In the genomic region with DNA sequence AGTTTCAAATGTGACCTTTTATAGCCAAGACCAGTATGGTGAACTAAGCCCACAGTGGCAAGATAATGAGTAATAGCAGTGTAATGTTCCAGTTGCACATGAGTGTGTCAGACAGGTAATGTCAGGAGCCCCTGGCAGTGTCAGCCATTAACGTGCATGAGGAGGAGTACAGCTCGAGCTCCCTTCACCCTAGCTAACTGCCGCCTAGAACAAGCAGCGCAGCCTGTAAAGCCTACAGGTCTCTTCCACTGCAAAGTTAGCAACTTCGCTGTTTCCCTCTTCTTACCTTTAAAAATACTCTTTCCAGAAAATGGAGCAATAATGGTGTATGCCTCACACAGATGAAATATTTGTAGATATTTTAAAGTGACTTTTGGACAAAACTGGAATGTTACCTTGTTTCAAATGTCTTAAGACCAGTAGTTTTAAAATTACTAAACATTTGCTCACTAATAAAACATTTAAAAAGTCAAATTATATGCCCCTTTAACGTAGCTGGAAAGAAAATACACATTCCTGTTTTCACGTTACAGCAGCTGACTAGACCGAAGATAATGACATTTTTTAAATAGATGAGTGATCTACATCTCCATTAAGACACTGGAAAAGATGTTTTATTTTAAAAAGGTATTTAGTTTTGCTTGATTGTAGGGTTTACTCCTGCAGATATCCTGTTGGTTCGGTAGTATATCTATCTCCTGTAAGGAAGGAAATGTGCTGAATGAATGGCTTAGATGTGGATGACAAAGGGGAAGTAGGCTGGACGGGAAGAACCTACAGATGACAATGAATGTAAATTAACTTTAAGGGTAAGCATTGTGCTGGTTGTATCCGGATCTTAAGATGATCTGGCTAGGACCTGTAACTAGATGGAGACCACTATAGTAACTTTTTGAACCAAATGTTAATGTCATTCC, we compare ENCODE assay signal across 8 mouse cellular contexts. TPM values are rescaled to one million over a fixed set of nuclear protein-coding genes. Genes with fewer than 3 reads are reported as not detected.
DNase-seq lines count a peak whose midpoint lies in the region; ATAC-seq and TF ChIP-seq lines count a peak whose summit lies in the region.

No protein-coding gene starts in this region.

- H3K27ac ChIP-seq in heart, postnatal 0 days (ENCODE audit: low read depth) = peak overlapping the region; percentile 96; the same call in 1 of the 2 replicates
- H3K27ac ChIP-seq in liver, postnatal 0 days (ENCODE audit: low read depth) = no peak overlapping the region

- H3K4me2 ChIP-seq in heart, postnatal 0 days (ENCODE audit: low read depth, low read length) = peak overlapping the region; percentile 86
- H3K4me2 ChIP-seq in liver, postnatal 0 days (ENCODE audit: low read depth, low read length) = peak overlapping the region; percentile 93

- no peak for TF ChIP-seq CTCF in heart, postnatal 0 days (IDR thresholded peaks at IDR 0.05; ENCODE audit: low read depth)
- no peak for TF ChIP-seq CTCF in liver, postnatal 0 days (IDR thresholded peaks at IDR 0.05; ENCODE audit: low read depth)

- H3K9ac ChIP-seq in heart, postnatal 0 days (replicated peaks; ENCODE audit: low read depth, low read length) = peak overlapping the region; percentile 97
- peak overlapping the region; percentile 99 for H3K9ac ChIP-seq in liver, postnatal 0 days (replicated peaks)

- no peaks in the 10 kb centered on the region for H3K9me3 ChIP-seq in heart, postnatal 0 days (replicated peaks; ENCODE audit: control insufficient read depth, low read length)
- no peaks in the 10 kb centered on the region for H3K9me3 ChIP-seq in liver, postnatal 0 days (ENCODE audit: low read length)

- peak overlapping the region; percentile 91 for H3K4me3 ChIP-seq in heart, postnatal 0 days (ENCODE audit: low read depth, low read length)
- peak overlapping the region; percentile 100 for H3K4me3 ChIP-seq in liver, postnatal 0 days (ENCODE audit: low read depth, low read length)

- no peaks in the 10 kb centered on the region for H3K27me3 ChIP-seq in heart, postnatal 0 days (ENCODE audit: control insufficient read depth, insufficient read depth, low read length)
- H3K27me3 ChIP-seq in liver, postnatal 0 days (ENCODE audit: insufficient read depth, low read length) = no peaks in the 10 kb centered on the region

- 13% methylated on average over 11 of the region's 11 CpGs for WGBS in heart, postnatal 0 days
- WGBS in liver, postnatal 0 days (ENCODE audit: insufficient replicate concordance) = 11% methylated on average over 11 of the region's 11 CpGs

- no peaks in the 10 kb centered on the region for H3K36me3 ChIP-seq in heart, postnatal 0 days (replicated peaks; ENCODE audit: control insufficient read depth, insufficient read depth, low read length)
- peaks cover 3% of the 10 kb centered on the region; the same call in 1 of the 2 replicates for H3K36me3 ChIP-seq in liver, postnatal 0 days (replicated peaks; ENCODE audit: insufficient read depth, low read length)

- peaks cover 18% of the 10 kb centered on the region; the same call in 1 of the 2 replicates for H3K4me1 ChIP-seq in heart, postnatal 0 days (ENCODE audit: control insufficient read depth, insufficient read depth)
- H3K4me1 ChIP-seq in liver, postnatal 0 days (ENCODE audit: insufficient read depth) = peaks cover 14% of the 10 kb centered on the region

- no peak for ATAC-seq in heart, postnatal 0 days (ENCODE audit: insufficient read depth, low read depth)
- ATAC-seq in liver, postnatal 0 days = no peak

- intact Hi-C loops in heart, postnatal 25 days (cut with DNase I) = loop anchor here (2.0 to 5.0 kb wide), 4 partner anchors 49 to 201 kb away; no protein-coding TSS in a partner anchor
- intact Hi-C loops in gastrocnemius, postnatal 36 days (cut with DNase I) = loop anchor here (2.0 to 5.0 kb wide), 2 partner anchors 73 to 201 kb away; no protein-coding TSS in a partner anchor

- peak; percentile 21 for DNase-seq in heart, adult 8-10 months (ENCODE audit: low spot score)
- no peak for DNase-seq in heart, postnatal 25 days (ENCODE audit: low spot score)
- DNase-seq in MN1 (ENCODE audit: low spot score) = peak; percentile 42
- no peak for DNase-seq in heart, postnatal 0 days (ENCODE audit: low spot score)
- DNase-seq in liver, postnatal 0 days = no peak
- DNase-seq in thymus, postnatal 25 days = peak; percentile 32
- no peak for DNase-seq in testis, postnatal 14 days (ENCODE audit: low spot score)
- no peak for DNase-seq in gastrocnemius, postnatal 36 days

- no peak for TF ChIP-seq EP300 in heart, postnatal 0 days (IDR thresholded peaks at IDR 0.05; ENCODE audit: low read depth)
- no peak for TF ChIP-seq EP300 in liver, postnatal 0 days (IDR thresholded peaks at IDR 0.05; ENCODE audit: low read depth)

RNA-seq across cellular contexts. Expression of a gene that starts 1.9 kb away (rescaled TPM):
- 1 to 10 TPM in 1 of 4 experiments, under 1 TPM in 3; 0.63 to 1.3 (median 0.77) TPM for total RNA-seq in heart, adult 8-10 months (2022)
- total RNA-seq in heart, postnatal 25 days (2021) = under 1 TPM; 0.60 to 0.61 TPM
- total RNA-seq in heart, postnatal 0 days (2014; rRNA removed; ENCODE audit: low replicate concordance) = not detected in 2 replicates
- polyA plus RNA-seq in heart, postnatal 0 days (2015; fragmentation: Nextera tagmentation; extraction: Ambion mirVana) = 0.55 and 1.9 TPM in 2 replicates
- 1.00 and 1.3 TPM in 2 replicates for polyA plus RNA-seq in liver, postnatal 0 days (2015; fragmentation: Nextera tagmentation; extraction: Ambion mirVana)
- total RNA-seq in gastrocnemius, postnatal 36 days (2021) = not detected

RNA-seq across cellular contexts. Expression of a gene that starts 2.2 kb away (rescaled TPM):
- 10 to 100 TPM; 33.7 to 39.7 (median 39.6) TPM for total RNA-seq in heart, adult 8-10 months (2022)
- total RNA-seq in heart, postnatal 25 days (2021) = 10 to 100 TPM; 40.5 to 43.7 TPM
- total RNA-seq in heart, postnatal 0 days (2014; rRNA removed; ENCODE audit: low replicate concordance) = 115 and 155 TPM in 2 replicates
- 32.4 and 35.6 TPM in 2 replicates for polyA plus RNA-seq in heart, postnatal 0 days (2015; fragmentation: Nextera tagmentation; extraction: Ambion mirVana)
- 33.8 and 44.6 TPM in 2 replicates for polyA plus RNA-seq in liver, postnatal 0 days (2015; fragmentation: Nextera tagmentation; extraction: Ambion mirVana)
- 10 to 100 TPM; 18.3 to 20.9 TPM for total RNA-seq in gastrocnemius, postnatal 36 days (2021)

RNA-seq across cellular contexts. Expression of a gene that starts 17.1 kb away (rescaled TPM):
- total RNA-seq in heart, adult 8-10 months (2022) = 10 to 100 TPM; 18.9 to 22.6 (median 20.7) TPM
- 10 to 100 TPM; 24.0 to 24.4 TPM for total RNA-seq in heart, postnatal 25 days (2021)
- 12.1 and 23.2 TPM in 2 replicates for total RNA-seq in heart, postnatal 0 days (2014; rRNA removed; ENCODE audit: low replicate concordance)
- 45.7 and 45.9 TPM in 2 replicates for polyA plus RNA-seq in heart, postnatal 0 days (2015; fragmentation: Nextera tagmentation; extraction: Ambion mirVana)
- polyA plus RNA-seq in liver, postnatal 0 days (2015; fragmentation: Nextera tagmentation; extraction: Ambion mirVana) = 28.3 and 29.7 TPM in 2 replicates
- 10 to 100 TPM; 15.9 to 21.6 TPM for total RNA-seq in gastrocnemius, postnatal 36 days (2021)

Comparison
In these comparisons a context has a peak if more than half of its experiments do, and no peak if none do; other contexts are left out.
1. DNase-seq: peak in heart, adult 8-10 months (single experiment), MN1 (single experiment) and thymus, postnatal 25 days (single experiment); none in heart, postnatal 25 days (single experiment), heart, postnatal 0 days (single experiment), liver, postnatal 0 days (single experiment), testis, postnatal 14 days (single experiment) and gastrocnemius, postnatal 36 days (0 of 2).